Mouse (Mus musculus) embryo, embryonic 11.5 days (tissue): Measurements from ENCODE around the gene Cnot3.
"Not testable (repeated sequence)": the region's sequence is repeated elsewhere in the genome, so short reads cannot be mapped to it uniquely, and the experiment has no call there.

Experiments
- DNase-seq: peaks from one replicate; pipeline ENCODE4 v3.0.0-alpha.2; 2012; ENCODE audit warnings: low read depth, low spot score

The Cnot3 gene

DNA sequence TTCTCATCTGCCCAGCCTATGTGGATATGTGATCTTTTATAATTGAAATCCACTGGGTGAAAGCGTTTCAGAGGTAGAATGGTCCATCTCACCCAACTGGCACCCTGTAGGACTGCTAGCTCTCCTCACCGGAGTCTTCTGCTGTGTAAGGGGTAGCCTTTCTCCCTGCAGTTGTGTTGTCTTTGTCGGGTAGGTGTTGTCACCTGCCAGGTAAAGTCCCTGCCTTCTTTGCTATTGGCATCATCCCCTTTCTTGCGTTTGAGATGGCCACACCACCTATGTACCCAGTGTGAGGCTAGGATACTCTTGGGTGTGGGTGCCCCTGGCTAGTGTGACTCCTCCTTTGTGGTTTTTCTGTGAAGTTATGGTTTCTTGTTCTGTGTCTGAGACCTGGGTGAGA is 1.6 kb downstream of the Cnot3 start:
- DNase-seq: no peak

GRCm38 (mm10) chr7:3656966-3657365 is 11.9 kb downstream of the Cnot3 start:
- DNase-seq: no peak

DNA sequence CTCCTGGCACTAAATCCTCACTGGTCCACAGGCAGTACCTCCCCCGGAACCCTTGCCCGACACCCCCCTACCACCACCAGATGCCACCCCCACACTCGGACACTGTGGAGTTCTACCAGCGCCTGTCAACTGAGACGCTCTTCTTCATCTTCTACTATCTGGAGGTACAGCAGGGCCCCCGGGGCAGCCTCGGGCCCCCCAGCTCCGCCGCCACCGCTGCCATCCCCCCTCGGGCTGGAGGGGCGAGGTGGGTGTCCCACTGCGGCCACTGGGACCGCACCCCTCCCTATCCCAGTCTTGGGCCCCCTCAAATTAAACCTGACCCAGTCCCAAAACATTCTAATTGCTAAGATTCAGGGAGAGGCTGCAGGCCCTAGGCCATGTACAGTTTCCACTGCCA is 13.5 kb downstream of the Cnot3 start:
- no peak for DNase-seq

- no peak for DNase-seq
Observed at GRCm38 (mm10) chr7:3664524-3665214, 19.6 kb downstream of the Cnot3 start.

DNA sequence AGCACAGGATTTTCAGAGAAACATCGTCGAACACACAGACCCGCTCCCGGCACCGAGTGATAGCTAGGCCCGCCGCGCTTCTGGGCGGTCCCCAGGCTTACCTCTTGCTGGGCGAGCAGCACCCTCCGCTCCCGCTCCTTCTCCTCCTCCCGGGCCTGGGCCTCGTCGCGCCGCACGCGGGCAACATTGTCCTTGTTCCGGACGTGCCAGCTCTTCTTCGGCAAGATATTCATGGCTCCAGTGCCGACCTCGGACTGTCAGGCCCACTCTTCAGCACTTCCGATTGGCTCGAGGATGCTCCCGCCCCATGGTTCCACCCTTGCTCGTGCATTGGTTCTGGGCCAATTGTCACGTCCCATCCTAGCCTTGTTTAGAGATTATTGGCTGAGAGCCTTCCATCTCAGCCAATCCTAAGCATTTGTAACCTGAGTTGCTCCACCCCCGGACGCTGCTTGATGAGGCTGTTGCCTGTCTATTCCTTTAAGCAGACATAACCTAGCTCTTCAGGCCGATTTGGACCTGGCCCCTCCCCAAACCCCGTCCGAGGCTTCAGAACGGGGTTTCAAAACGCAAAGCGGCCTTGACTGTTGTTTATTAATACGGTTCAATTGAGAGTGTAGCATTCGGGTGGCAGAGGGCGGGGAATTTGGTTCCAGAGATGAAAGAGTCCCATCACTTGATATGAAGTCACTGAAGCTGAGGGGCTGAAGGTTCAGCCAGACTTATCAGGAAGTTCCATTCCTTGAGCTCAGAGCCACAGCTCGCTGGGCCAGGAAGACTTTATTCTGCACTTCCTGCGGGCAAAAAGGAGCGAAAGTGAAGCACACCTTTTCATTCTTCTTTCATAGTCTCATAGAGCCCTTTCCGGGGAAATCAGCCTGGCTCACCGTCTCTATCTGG is 20.4 kb downstream of the Cnot3 start, which contains the start of gene Leng1:
Gene Leng1 (minus strand): TSS at position 626 of the 900 bp plus-strand sequence.
- peak; percentile 91 for DNase-seq

GRCm38 (mm10) chr7:3666921-3667391 is 21.9 kb downstream of the Cnot3 start:
- DNase-seq: no peak

- DNase-seq: peak; percentile 74
Observed at GRCm38 (mm10) chr7:3674507-3675227, 29.6 kb downstream of the Cnot3 start.

GRCm38 (mm10) chr7:3675228-3675548 is 30.1 kb downstream of the Cnot3 start:
- no peak for DNase-seq

- no peak for DNase-seq
Observed at GRCm38 (mm10) chr7:3676371-3676770, 31.3 kb downstream of the Cnot3 start.

DNA sequence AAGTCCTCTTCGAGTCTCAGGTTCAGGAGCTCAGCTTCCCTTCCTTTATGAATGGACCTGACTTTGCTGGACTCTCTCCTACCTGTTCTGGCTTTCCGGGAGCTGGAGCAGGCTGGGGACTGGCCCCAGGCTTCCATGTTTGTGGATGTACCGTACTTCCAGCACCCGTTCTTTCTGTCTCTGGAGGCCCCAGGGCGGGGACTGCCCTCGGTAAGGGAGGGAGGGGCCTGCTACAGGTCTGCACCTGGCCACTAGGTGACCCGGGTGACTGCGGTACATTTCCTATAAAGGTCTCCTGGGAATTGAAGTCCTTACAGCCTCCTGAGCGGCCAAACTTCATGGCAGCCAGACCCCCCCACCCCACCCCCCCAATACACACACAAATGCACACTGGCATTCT is 32.3 kb downstream of the Cnot3 start, which contains the start of gene Tmc4:
Gene Tmc4 (minus strand): TSS at position 212 of the 400 bp plus-strand sequence.
- DNase-seq: no peak

DNA sequence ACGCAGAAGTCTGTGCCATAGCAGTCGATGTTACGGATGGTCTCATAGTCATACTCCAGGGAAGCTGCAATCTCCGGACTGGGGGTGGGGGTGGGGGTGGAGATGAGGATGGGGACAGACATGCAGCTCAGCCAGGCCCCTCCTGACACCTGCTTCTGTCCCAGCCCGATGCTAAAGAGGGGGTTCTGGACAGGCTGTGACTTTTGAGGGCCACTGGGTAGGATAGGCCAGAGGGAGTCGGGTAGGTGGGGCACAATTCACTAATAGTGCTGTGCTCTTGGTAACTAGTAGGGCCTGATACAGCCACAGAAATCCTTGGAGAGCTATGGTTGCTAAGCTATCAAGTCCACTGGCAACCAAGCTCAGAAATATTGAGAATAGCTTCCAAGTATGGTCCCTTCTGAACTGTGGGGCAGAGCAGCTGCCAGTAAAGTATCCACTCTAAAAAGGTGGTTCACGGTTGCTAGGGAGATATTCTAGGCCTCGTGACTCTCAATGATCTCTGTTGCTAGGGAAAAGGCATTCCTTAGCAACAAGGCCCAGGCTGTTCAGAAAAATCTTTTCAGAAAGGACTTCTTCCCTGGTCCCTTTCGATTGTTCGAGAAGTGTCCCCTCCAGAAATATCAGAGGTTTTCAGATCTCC is 39.0 kb downstream of the Cnot3 start:
- no peak for DNase-seq

DNA sequence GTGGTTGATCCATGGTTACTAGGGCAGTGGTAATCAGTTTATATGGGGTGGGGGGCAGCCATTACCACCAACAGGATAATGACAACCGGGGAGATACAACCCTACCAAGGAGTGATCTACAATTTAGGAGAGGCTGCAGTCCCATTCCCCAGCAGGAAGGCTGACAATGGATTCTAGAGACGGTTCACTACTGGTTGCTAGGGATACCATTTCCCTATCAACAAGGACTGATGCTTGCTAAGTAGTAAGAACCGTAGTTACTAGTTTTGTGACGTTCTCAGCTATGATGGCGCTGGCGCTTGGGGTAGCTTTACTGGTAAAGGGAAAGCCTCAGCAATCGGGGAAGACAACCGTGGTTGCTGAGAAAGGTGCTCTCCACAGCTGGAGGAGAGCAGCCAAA is 39.6 kb downstream of the Cnot3 start:
- no peak for DNase-seq

GRCm38 (mm10) chr7:3685400-3686187 is 40.5 kb downstream of the Cnot3 start:
- DNase-seq: no peak

DNA sequence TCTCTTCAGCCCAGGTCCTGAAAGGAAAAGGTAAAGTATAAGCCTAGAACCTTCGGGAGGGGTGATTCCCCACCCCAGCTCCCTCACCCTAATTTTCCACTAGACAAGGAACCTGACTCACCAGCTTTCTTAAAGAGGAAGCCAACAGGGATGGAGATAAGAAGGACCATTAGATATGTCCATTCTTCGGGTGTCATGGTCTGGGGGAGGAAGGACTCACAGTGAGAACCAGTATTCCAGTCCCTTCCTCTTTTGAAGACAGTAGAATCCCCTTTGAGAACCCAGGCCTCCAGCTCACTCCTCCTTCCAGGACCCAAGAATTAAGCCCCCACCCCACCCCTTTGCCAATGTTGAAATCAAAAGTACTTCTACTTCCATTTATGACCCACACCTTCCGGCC is 46.9 kb downstream of the Cnot3 start:
- DNase-seq: no peak

DNA sequence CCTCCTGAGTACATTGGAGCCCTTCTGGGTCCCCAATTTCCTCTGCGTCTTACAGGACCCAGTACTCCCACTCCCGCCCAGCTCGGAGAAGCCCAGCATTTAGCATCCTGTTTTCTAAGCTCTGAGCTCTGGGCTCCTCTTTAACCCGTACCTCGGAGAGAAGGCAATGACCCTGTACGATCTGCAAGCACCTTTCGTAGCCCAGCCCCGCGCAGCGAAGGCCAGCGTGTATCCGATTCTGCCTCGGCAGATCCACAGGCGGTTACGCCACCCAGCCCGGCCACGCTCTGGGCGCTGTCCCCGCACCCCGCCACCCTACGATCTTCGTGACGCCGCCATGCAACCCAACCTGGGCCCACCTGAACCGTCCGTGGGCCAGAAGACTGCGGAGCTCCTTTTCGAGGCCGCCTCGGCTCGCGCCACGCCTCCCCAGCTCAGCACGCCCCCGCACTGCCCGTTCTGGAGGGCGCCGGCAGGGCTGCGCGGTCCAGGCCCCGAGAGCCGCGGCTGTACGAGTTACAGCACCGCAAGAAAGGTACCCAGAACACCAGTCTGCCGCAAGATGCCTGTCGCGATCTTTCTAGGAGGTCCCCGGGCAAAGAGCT is 47.4 kb downstream of the Cnot3 start, which contains the start of gene Tsen34:
Gene Tsen34 (plus strand): TSS at position 482 of the 605 bp plus-strand sequence.
- no peak for DNase-seq

DNA sequence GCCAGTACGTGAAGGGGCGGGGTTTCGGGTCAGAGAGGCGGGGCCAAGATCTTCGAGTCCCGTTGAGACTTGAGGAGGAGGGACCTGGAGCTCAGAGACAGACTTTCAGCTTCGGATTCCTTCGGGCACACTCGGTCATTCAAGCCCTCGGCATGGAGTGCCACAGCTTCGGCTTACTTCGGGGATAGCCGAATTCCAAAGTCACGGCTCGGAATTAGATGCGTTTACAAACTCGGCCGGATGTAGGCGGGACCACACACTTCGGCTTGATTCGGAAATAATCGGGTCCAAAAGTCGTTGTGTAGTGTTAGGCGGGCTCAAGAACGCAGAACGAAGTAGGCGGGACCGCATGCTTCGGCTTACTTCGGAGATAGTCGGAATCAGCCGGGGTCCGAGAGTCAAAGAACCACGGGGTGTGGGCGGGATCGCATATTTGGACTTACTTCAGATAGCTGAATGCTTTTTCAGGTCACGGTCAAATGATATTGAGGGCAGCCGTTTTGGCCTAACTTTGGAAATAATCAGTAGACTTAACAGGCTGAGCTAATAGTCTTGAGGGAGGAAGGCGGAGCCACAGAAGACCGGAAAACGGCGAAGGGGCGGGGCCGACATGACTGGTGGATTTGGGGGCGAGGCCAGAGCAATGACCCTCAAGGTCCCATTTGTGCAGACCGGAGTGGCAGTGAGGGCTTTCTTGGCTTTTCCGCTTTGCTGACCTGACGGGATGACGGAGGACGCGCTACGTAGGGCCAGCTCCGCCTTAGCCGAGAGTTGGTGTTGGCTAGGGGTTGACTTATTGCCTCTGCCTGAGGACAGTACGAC is 48.1 kb downstream of the Cnot3 start, which contains the start of gene Mboat7:
Gene Mboat7 (minus strand): TSS at position 537 of the 822 bp plus-strand sequence.
- DNase-seq: peak; percentile 92

DNA sequence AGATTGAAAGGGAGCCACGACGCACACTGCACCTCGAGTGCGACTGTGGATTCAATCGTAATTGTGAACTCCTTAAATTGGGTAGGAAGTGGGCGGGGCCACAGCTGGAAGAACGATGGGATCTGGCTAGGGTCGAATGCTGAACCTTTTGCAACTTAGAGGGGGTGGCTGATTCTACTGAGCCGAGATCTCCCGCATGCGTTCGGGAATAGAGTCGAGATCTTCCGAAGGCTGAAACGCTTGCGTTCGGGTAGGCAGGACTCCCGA is 48.7 kb downstream of the Cnot3 start:
- DNase-seq: no peak

DNA sequence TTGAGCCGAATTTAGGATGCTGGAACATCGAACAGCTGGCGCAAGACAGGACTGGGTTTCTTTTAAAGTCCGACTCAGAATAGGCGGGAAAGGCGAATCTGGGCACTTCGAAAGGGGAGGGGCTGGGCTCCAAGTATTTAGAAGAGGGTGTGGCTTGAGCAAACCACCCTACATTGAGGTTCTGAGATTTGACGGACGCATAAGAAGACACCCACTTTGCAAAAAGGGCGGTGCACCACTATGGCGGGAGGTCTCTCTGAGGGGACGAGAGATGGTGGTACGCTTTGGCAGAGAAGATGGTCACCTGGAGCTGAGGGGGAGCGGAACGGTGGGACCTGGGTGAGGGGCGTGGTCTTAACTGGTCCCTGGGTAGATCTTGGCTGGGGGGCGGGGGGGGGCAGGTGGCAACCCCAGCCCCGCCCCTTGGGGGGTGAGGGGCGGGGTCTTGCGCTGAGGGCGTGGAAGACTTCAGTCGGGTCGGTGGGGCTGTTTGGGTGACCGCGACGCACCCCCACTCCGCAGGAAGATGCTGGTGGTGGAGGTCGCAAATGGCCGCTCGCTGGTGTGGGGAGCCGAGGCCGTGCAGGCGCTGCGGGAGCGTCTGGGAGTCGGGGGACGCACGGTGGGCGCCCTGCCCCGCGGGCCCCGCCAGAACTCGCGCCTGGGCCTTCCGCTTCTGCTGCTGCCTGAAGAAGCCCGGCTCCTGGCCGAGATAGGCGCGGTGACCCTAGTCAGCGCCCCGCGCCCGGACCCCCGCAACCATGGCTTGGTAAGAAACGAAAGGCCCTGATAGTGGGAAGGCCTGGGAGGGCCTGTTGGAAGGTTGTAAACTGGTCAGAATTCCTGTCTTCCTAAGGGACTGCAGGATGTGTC is 49.2 kb downstream of the Cnot3 start:
- DNase-seq: peak; percentile 73

DNA sequence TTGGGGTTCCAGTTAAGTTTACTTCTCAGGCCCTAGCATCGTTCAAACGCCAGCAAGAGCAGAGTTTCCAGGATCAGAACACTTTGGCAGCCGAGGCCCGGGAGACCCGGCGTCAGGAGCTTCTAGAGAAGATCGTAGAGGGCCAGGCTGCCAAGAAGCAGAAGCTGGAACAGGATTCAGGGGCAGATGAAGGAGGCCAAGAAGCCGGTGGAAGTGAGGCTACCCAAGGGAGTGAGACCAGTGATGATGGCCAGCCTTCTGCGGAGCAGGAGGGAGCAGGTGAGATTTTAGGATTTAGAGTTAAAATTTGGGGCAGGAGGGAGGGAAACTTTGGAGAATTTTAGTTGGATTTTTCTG is 49.9 kb downstream of the Cnot3 start:
- not testable (repeated sequence) for DNase-seq
